Mouse (Mus musculus) lung, adult 2 months (tissue): ENCODE results near the gene Itpk1.
A peak's percentile ranks its signal among the peaks of the same experiment; 100 is the strongest.

Experiments
- CTCF ChIP-seq: fragments of 200-500 bp; IDR thresholded peaks from 2 replicates; pipeline ENCODE4 v1.5.1; 2011; ENCODE audit warnings: mild to moderate bottlenecking, low read length, control low read depth; ENCODE audit not compliant: insufficient read depth
- POLR2A ChIP-seq: fragments of 200-500 bp; IDR thresholded peaks from 2 replicates; pipeline ENCODE4 v1.6.1; 2011; ENCODE audit warnings: low read depth, mild to moderate bottlenecking, control low read depth, low read length, borderline replicate concordance; ENCODE audit errors: extremely low read depth

- TF ChIP-seq CTCF (no peak), POLR2A (peak; percentile 38; the same call in 1 of the 2 replicates)
Measured at GRCm38 (mm10) chr12:102689773-102690563, 14.8 kb downstream of the Itpk1 start.
